Mouse (Mus musculus): ENCODE results near the gene Uvrag. TPM values are rescaled to one million over a fixed set of nuclear protein-coding genes. Genes with fewer than 3 reads are reported as not detected.
"Not testable (repeated sequence)": the region's sequence is repeated elsewhere in the genome, so short reads cannot be mapped to it uniquely, and the experiment has no call there.

Uvrag gene
- polyA plus RNA-seq, 1 experiment: 16.8 TPM

DNA sequence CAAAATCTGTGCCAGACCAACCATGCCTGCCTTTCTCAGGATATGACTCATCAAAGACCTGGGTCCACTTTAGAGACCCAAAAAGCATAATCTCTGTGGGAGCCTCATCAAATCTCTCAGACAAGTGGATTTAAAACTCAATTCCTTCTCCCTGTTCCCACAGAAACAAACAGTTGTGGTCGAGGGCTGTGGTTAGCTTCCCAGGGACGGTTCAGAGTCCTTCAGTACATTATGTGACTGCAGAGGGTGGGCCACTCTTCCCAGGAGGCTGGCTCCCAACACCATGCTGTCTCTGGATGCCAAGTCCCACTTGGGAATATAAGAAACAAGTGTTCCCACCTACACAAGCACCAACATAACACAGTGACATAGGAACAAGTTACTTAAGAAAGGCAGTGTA, 75.0 kb downstream of the Uvrag start:
- no peak for DNase-seq (ENCODE audit: extremely low spot score in 1 of 2, low spot score in 1 of 2)

GRCm38 (mm10) chr7:99065391-99065831, 75.5 kb downstream of the Uvrag start:
- no peak for DNase-seq (ENCODE audit: extremely low spot score in 1 of 2, low spot score in 1 of 2)

DNA sequence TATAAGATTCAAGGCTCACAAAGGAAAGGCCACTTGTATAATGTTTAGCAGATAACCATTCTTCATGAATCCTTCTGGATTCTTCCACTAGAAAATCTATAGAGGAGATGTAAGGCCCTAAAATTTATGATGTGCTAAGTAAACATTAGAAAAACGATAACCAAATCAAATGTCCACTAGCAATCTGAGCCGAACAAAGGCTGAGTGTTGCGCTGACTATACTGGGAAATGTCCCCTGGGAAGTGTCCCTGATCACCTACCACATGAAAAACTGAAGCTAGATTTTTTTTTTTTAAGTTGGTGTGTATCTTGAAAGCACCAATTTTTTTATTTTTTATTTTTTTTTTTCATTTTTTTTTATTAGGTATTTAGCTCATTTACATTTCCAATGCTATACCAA, 76.1 kb downstream of the Uvrag start:
- no peak for DNase-seq (ENCODE audit: extremely low spot score in 1 of 2, low spot score in 1 of 2)

- not testable (repeated sequence) for DNase-seq (ENCODE audit: extremely low spot score in 1 of 2, low spot score in 1 of 2)
Observed at GRCm38 (mm10) chr7:99062263-99062662, 78.7 kb downstream of the Uvrag start.

DNA sequence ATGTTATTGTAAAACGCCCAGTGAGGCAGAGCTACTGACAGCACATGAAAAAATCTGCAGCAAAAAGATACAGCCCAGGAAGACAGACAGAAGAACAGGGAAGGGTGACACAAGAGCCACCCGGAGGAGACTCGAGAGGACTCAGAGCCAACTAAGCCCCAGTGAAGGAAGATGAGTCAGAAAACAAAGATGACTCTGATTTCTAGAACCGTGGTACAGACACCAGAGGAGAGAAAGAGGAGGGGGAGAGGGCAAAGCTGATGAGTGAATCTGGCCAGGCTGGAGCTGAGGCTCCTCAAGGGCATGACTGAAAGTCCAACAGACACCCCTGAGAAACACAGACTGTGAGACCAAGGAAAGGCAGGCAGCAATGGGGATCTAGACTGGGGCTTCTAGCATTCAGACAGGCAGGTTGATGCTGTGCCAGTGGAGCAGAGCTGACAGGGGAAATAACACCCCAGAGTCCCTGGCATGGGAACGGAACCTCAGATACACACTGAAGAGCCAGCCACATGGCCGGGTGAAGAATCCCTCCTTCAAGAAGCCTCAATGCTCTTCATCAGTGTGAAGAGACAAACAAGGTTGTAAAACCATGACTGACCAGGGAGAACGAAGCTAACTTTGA, 79.8 kb downstream of the Uvrag start:
- DNase-seq (ENCODE audit: extremely low spot score in 1 of 2, low spot score in 1 of 2): no peak

GRCm38 (mm10) chr7:99060476-99060875, 80.5 kb downstream of the Uvrag start:
- no peak for DNase-seq (ENCODE audit: extremely low spot score in 1 of 2, low spot score in 1 of 2)

GRCm38 (mm10) chr7:99059934-99060333, 81.0 kb downstream of the Uvrag start:
- no peak for DNase-seq (ENCODE audit: extremely low spot score in 1 of 2, low spot score in 1 of 2)

DNA sequence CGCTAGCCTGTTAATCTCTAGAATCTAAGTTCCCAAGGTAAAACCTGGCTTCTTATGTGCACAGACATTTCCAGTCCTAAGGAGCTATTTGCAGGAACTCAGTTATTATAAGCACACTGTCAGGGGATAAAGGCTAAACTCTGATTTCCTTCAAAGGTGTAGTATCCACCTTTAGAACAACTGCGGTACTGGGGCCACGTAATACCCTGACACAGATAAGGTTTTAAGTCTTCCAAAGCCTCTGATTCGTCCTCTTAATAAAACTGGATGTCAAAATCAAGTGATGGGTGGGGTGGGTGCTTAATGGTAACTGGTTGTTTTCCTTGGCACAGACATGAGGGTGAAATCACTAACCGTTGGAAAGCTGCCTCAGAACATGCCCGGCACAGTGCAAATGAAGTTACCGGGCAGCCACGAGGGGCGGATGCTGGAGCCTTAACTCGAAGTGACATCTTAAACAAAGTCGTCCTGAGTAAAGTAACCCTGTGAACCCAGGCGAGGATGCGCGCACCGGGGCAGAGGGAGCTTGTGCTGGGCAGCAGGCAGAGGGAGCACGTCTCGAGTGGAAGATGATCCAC, 83.8 kb downstream of the Uvrag start:
- no peak for DNase-seq (ENCODE audit: extremely low spot score in 1 of 2, low spot score in 1 of 2)

DNA sequence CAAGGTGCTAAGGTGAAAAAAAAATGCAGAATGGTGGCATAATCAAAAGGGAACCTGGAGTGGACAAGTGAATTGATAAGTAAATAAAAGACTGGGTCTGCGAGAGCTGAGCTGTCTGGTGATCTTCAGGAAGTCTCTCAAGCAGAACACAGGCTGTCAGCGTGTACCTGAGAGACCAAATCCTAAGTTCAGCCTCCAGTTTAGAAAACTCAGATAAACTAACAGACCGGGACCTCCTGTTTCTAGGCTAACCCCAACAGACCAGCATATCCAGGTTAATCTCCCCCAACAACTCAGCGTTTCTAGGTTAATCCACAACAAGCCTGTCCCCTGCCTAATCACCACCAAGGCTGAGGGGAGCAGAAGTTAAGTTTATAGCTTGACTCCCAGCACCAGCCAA, 87.3 kb downstream of the Uvrag start:
- DNase-seq (ENCODE audit: extremely low spot score in 1 of 2, low spot score in 1 of 2): no peak

GRCm38 (mm10) chr7:99052471-99053241, 88.3 kb downstream of the Uvrag start:
- DNase-seq (ENCODE audit: extremely low spot score in 1 of 2, low spot score in 1 of 2): no peak

DNA sequence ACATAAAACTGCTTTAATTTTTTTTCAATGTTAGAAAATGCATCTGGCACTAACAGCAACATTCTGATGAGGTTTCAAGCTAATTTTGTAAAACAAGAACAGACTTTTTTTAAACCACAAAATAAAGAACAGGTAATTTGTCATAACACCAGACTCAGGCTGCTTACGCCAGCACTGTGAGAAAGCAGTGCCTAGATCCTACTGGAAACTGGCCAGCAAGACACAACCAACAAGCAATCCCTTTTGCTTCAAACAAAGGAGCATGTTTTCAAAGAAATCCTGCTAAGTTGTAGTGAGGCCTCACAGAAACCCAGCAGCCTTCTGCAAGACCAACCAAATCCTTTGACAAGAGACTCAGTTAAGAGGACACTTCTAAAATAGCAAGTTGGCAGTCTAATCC, 90.1 kb downstream of the Uvrag start:
- DNase-seq (ENCODE audit: extremely low spot score in 1 of 2, low spot score in 1 of 2): peak in 1 of 2 experiments; percentile 47

- DNase-seq (ENCODE audit: extremely low spot score in 1 of 2, low spot score in 1 of 2): no peak
Observed at GRCm38 (mm10) chr7:99049897-99050296, 91.0 kb downstream of the Uvrag start.

DNA sequence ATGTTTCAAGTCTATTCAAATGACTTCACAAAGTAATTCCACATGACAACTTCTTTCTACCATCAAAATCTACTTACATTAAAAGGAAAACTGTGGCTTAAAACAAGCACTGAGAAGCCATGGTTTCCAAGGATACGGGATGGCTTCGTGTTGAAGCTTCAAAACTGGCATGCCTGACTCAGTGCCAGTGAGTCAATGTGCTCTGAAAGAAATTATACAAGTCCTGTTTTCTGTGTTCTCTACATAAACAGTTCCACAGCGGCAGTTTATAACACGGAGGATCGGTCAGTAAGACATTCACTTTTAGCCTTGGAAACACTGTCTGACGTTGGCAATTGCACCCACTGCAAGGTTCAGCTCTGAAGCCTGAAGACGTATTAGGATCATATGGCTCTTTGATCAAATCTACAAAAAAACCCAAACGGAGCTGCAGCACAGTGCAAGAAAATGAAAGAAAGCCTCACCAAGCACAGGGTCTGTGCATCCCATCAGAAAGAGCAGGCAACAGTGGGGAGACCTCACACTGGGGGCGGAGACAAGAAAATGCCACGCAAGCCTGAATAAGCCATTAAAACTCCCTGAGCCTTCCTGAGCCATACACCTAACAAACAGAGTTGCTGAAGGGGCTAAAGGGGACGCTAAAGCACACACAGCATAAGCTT, 94.3 kb downstream of the Uvrag start:
- peak; percentile 44 to 75 for DNase-seq (ENCODE audit: extremely low spot score in 1 of 2, low spot score in 1 of 2)

GRCm38 (mm10) chr7:99045525-99045924, 95.4 kb downstream of the Uvrag start:
- DNase-seq (ENCODE audit: extremely low spot score in 1 of 2, low spot score in 1 of 2): no peak

DNA sequence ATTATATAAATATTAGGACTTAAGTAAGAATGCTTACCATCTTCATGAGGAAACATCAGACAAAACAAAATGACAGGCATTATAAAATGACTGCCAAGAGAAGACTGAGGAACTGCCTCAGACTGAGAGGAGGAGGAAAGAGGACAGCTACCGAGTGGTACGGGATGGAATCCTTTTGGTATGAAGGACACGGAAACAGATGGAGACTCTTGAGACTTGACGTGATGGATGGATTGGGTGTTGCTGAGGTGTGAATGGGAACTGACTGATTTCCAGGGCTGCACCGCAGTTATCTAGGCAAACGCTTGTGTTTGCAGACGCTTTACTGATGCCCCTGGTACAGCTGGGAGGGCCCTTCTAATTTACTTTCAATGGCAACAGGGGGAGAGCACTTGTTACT, 97.0 kb downstream of the Uvrag start:
- no peak for DNase-seq (ENCODE audit: extremely low spot score in 1 of 2, low spot score in 1 of 2)

DNA sequence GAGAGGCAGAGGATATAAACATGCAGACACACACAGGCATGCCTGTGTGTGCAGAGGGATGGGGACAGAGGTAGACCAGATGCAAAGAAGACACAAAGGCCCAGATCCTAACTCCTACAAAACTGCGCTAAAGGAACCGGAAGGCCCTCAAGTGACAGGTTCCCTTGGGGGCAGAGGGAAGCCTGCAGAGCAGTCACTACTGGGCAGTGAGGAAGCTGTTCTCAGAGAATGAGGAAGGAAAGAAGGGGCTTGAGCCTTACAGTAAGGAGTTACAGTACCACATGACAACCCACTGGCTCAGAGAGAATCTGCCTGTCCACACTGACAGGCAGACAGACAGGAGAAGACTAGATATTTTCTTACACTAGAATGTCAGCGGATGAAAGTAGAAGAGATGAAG, 97.6 kb downstream of the Uvrag start:
- DNase-seq (ENCODE audit: extremely low spot score in 1 of 2, low spot score in 1 of 2): no peak

DNA sequence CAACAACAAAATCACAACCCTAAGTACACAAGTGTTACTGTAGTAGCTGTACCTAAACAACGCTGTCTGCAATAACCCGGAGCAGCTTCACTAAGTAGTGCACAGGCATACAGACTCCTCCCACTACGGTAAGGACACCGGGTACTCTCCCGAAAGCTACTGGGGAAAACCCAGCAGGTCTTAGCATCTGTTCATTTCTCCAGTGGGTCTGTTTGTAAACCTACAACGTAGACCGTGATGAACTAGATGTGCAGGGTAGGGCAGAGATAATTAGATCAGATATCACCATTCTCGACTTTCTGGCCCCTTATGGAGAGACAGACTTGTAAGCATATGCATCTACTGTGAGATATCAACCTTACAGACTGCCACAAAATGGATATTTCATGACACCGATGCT, 99.1 kb downstream of the Uvrag start:
- no peak for DNase-seq (ENCODE audit: extremely low spot score in 1 of 2, low spot score in 1 of 2)

GRCm38 (mm10) chr7:99039912-99040311, 101.0 kb downstream of the Uvrag start:
- peak in 1 of 2 experiments; percentile 39 for DNase-seq (ENCODE audit: extremely low spot score in 1 of 2, low spot score in 1 of 2)

DNA sequence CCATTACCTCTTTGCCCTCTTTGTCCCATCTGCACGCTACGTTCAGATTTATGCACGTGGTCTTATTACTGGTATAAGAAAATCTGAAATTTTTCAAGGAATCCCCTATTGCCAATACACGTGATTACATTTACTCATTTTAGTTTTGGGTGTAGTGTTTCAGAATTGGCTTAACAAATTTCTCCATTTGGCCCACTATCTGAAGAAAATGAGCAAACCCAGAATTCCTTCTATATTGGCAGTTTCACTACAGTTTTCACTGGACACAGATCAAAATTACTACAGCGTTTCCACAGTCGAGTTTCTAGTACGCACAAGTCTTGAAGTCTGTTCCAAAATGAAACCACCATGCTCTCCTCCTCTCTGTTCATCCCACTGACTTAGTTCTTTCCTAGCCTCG, 104.7 kb downstream of the Uvrag start:
- no peak for DNase-seq (ENCODE audit: extremely low spot score in 1 of 2, low spot score in 1 of 2)

- DNase-seq (ENCODE audit: extremely low spot score in 1 of 2, low spot score in 1 of 2): no peak
Observed at GRCm38 (mm10) chr7:99034909-99035308, 106.0 kb downstream of the Uvrag start.

GRCm38 (mm10) chr7:99033838-99034237, 107.1 kb downstream of the Uvrag start:
- DNase-seq (ENCODE audit: extremely low spot score in 1 of 2, low spot score in 1 of 2): no peak

Data from frontal cortex, adult 2 months (tissue).